Comparison of ENCODE assay signal across 17 mouse cellular contexts in the genomic region with DNA sequence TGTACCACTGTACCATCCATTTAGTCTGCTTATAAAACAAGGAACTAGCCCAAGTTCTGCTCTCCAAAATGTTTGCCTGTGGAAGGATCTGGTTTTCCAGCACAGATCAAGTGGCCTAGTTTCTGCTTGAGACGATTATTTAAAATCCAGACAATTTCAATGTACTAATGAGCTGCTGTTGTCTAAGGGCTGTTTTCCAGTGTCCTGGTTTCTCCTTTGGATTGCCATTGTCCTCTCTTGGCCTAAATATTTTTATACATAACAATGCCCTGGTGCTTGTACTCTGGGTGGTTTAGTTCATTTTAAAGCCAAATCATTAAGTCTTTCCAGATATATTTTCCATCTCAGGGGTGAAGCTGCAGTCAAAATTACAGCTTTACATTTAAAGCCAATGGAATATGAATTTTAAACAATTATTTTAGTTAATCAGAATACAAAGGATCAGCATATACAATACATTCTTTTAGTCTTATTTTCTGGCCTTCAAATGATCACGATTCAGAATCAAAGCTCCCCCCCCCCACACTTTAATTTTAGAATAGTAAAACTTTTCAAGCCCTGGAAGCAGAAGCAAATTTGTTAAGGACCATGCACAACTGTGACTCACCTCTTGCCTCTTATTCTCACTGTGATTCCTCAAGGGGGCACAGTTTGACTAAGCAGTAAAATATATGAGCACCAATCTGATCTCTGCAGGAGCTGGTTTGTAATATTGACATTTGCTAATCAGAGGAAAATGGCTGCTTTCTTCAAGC.
A peak's percentile ranks its signal among the peaks of the same experiment; 100 is the strongest.
DNase-seq lines count a peak whose midpoint lies in the region; ATAC-seq and TF ChIP-seq lines count a peak whose summit lies in the region.
"Had no signal": no experiment of that assay in that cellular context is flagged by ENCODE, and none has a peak within 500 bp of the region (broad histone marks: within the 10 kb centered on the region; RNA-seq: fewer than 3 reads in every experiment).

No protein-coding gene starts in this region.

- H3K36me3 ChIP-seq in embryonic facial prominence, embryonic 14.5 days (ENCODE audit: control insufficient read depth, insufficient read depth, low read length): no peaks in the 10 kb centered on the region
- H3K36me3 ChIP-seq in embryonic facial prominence, embryonic 10.5 days (replicated peaks): no peaks in the 10 kb centered on the region
- H3K36me3 ChIP-seq: forebrain, embryonic 12.5 days; heart, embryonic 10.5 days; intestine, embryonic 15.5 days had no signal

- no peak overlapping the region for H3K4me3 ChIP-seq in embryonic facial prominence, embryonic 14.5 days (ENCODE audit: low read depth, low read length)
- no peak overlapping the region for H3K4me3 ChIP-seq in embryonic facial prominence, embryonic 10.5 days
- no peak overlapping the region for H3K4me3 ChIP-seq in layer of hippocampus, adult 2 months
- H3K4me3 ChIP-seq: forebrain, embryonic 12.5 days; heart, embryonic 10.5 days; intestine, embryonic 15.5 days had no signal

- peak; percentile 16 for DNase-seq in embryonic facial prominence, embryonic 14.5 days (ENCODE audit: low spot score)
- no peak for DNase-seq in embryonic facial prominence, embryonic 10.5 days (ENCODE audit: low spot score)
- peak in 1 of 2 experiments; percentile 5 for DNase-seq in layer of hippocampus, adult 2 months (ENCODE audit: low spot score in 2 of 2)
- no peak for DNase-seq in layer of hippocampus, adult 11-12 months (ENCODE audit: low spot score)
- DNase-seq in Patski (ENCODE audit: low read depth, low spot score): no peak
- DNase-seq in gastrocnemius, postnatal 25 days: no peak
- DNase-seq in lung, postnatal 25 days (ENCODE audit: low spot score): no peak
- DNase-seq: adrenal gland, postnatal 10 days; cerebellum, adult 18-20 months; cerebellum, postnatal 10 days; heart, adult 18-20 months; heart, postnatal 10 days had no signal

- no peak overlapping the region for H3K27ac ChIP-seq in embryonic facial prominence, embryonic 14.5 days (replicated peaks; ENCODE audit: low read depth, low read length)
- no peak overlapping the region for H3K27ac ChIP-seq in embryonic facial prominence, embryonic 10.5 days (replicated peaks)
- H3K27ac ChIP-seq in layer of hippocampus, adult 2 months: no peak overlapping the region
- H3K27ac ChIP-seq: forebrain, embryonic 12.5 days; heart, embryonic 10.5 days; hindbrain, embryonic 14.5 days; intestine, embryonic 15.5 days had no signal

- peak; percentile 45 for TF ChIP-seq CTCF in layer of hippocampus, adult 2 months (conservative IDR thresholded peaks at IDR 0.05)
- peak; percentile 25 for TF ChIP-seq CTCF in Patski (IDR thresholded peaks at IDR 0.05)

- H3K27me3 ChIP-seq in embryonic facial prominence, embryonic 14.5 days (replicated peaks; ENCODE audit: control insufficient read depth, insufficient read depth, low read length): no peaks in the 10 kb centered on the region
- no peaks in the 10 kb centered on the region for H3K27me3 ChIP-seq in embryonic facial prominence, embryonic 10.5 days (replicated peaks; ENCODE audit: low read depth, poor library complexity, severe bottlenecking)
- H3K27me3 ChIP-seq in Patski: no peaks in the 10 kb centered on the region
- H3K27me3 ChIP-seq: forebrain, embryonic 12.5 days; intestine, embryonic 15.5 days had no signal

- CTCF ChIA-PET in Patski (lab: Charles Lee): no interaction called here

- POLR2A ChIA-PET in Patski (lab: Charles Lee): no interaction called here

- ATAC-seq in embryonic facial prominence, embryonic 14.5 days (ENCODE audit: low read depth): no peak; the same call in 1 of the 2 replicates
- no peak for ATAC-seq in Patski
- ATAC-seq: forebrain, embryonic 16.5 days; intestine, embryonic 15.5 days had no signal

- H3K9me3 ChIP-seq in embryonic facial prominence, embryonic 14.5 days (ENCODE audit: control insufficient read depth, low read length): no peaks in the 10 kb centered on the region
- H3K9me3 ChIP-seq in embryonic facial prominence, embryonic 10.5 days: no peaks in the 10 kb centered on the region
- H3K9me3 ChIP-seq: forebrain, embryonic 12.5 days; heart, embryonic 10.5 days; intestine, embryonic 15.5 days had no signal

- no peak overlapping the region for H3K4me2 ChIP-seq in embryonic facial prominence, embryonic 14.5 days (ENCODE audit: low read depth, low read length)
- H3K4me2 ChIP-seq: forebrain, embryonic 12.5 days; hindbrain, embryonic 14.5 days; intestine, embryonic 15.5 days had no signal

- H3K4me1 ChIP-seq in embryonic facial prominence, embryonic 14.5 days (ENCODE audit: control insufficient read depth, insufficient read depth, low read length): no peaks in the 10 kb centered on the region
- no peaks in the 10 kb centered on the region for H3K4me1 ChIP-seq in embryonic facial prominence, embryonic 10.5 days
- H3K4me1 ChIP-seq: forebrain, embryonic 12.5 days; heart, embryonic 10.5 days; intestine, embryonic 15.5 days had no signal

- H3K9ac ChIP-seq in embryonic facial prominence, embryonic 14.5 days (ENCODE audit: low read depth, low read length): no peak overlapping the region
- H3K9ac ChIP-seq: forebrain, embryonic 12.5 days; hindbrain, embryonic 14.5 days; intestine, embryonic 15.5 days had no signal

- in situ Hi-C loops in Patski (cut with MboI; ENCODE audit: low pct_unique_long_range_greater_than_20kb): no loop called here

- 75% methylated on average over 2 of the region's 2 CpGs for WGBS in embryonic facial prominence, embryonic 14.5 days
- WGBS in embryonic facial prominence, embryonic 10.5 days: 84% methylated on average over 2 of the region's 2 CpGs
